Mouse (Mus musculus) G1E (cell line): ENCODE measurements around the gene Pde4d.

Source experiments
- CTCF ChIP-seq: IDR thresholded peaks from 2 replicates; pipeline ENCODE4 v1.5.1; 2012; ENCODE audit warnings: low read depth, low read length, inconsistent platforms, mixed read lengths
- GATA1 ChIP-seq: IDR thresholded peaks from 2 replicates; pipeline ENCODE4 v1.6.1; 2012; ENCODE audit warnings: borderline replicate concordance, low read length, inconsistent platforms, mixed read lengths

GRCm38 (mm10) chr13:109121867-109122266, 672.1 kb downstream of the Pde4d start:
- TF ChIP-seq CTCF (no peak), GATA1 (no peak)
